Mouse (Mus musculus) gastrocnemius, postnatal 10 days (tissue): ENCODE results near the gene Blnk. TPM values are rescaled to one million over a fixed set of nuclear protein-coding genes. Genes with fewer than 3 reads are reported as not detected.
A peak's percentile ranks its signal among the peaks of the same experiment; 100 is the strongest.

ENCODE experiments used
- DNase-seq: peaks from one replicate; pipeline ENCODE4 v3.0.0; 2021; ENCODE audit warnings: mixed read lengths
- microRNA-seq, 2 experiments: library from miRNA; unstranded; fragments of <30 nt; microRNA quantifications; one replicate each; pipeline ENCODE4 v1.2.0; 2021
- total RNA-seq, 2 experiments: library from RNA; stranded (reverse); gene quantifications; 2 replicates each; pipeline ENCODE4 v1.2.3; 2021

Blnk gene
- total RNA-seq, 2 experiments from 2014 or later: 0.31 to 1.8 TPM

- DNase-seq: no peak
Measured at GRCm38 (mm10) chr19:40964936-40965850, 29.1 kb downstream of the Blnk start.

GRCm38 (mm10) chr19:40964367-40964891, 29.9 kb downstream of the Blnk start:
- no peak for DNase-seq

GRCm38 (mm10) chr19:40962988-40963387, 31.3 kb downstream of the Blnk start:
- DNase-seq: peak; percentile 66

GRCm38 (mm10) chr19:40958981-40959380, 35.4 kb downstream of the Blnk start:
- no peak for DNase-seq

GRCm38 (mm10) chr19:40946937-40947577, 47.3 kb downstream of the Blnk start:
- no peak for DNase-seq

- DNase-seq: no peak
Measured at GRCm38 (mm10) chr19:40943552-40943951, 50.8 kb downstream of the Blnk start.

GRCm38 (mm10) chr19:40936038-40936437, 58.3 kb downstream of the Blnk start:
- DNase-seq: no peak

GRCm38 (mm10) chr19:40935376-40935775, 59.0 kb downstream of the Blnk start:
- no peak for DNase-seq

GRCm38 (mm10) chr19:40931581-40932369, 62.6 kb downstream of the Blnk start:
- no peak for DNase-seq

- DNase-seq: no peak
Measured at GRCm38 (mm10) chr19:40895393-40895703, 99.0 kb downstream of the Blnk start.

GRCm38 (mm10) chr19:40894519-40895392, 99.6 kb downstream of the Blnk start, which contains the start of gene Zfp518a:
Gene Zfp518a (plus strand): TSS chr19:40894705.
- peak; percentile 89 for DNase-seq

GRCm38 (mm10) chr19:40894071-40894506, 100.2 kb downstream of the Blnk start:
- DNase-seq: peak; percentile 18

- no peak for DNase-seq
Measured at GRCm38 (mm10) chr19:40888887-40889286, 105.4 kb downstream of the Blnk start.

- DNase-seq: no peak
Measured at GRCm38 (mm10) chr19:40881700-40882099, 112.6 kb downstream of the Blnk start.

Small RNAs within 50 kb of the gene (microRNA-seq; reads per million reads assigned to microRNA genes)
- 0.25 to 0.32 reads per million in 2 experiments for gene Mir8092

Other genes with a start within 250 kb of the Blnk start
- not detected for gene Cc2d2b, start 245.8 kb downstream of the Blnk start, total RNA-seq
- gene Ccnj, start 163.3 kb downstream of the Blnk start, total RNA-seq: 1 to 10 TPM; 4.4 to 5.2 TPM
- gene Zfp518a, start 99.8 kb downstream of the Blnk start, total RNA-seq: 1 to 10 TPM; 7.4 to 7.9 TPM
- gene Dntt, start 34.7 kb upstream of the Blnk start, total RNA-seq: under 1 TPM in 1 of 2 experiments, not detected in 1; 0.38 TPM
- not detected for gene Opalin, start 82.6 kb upstream of the Blnk start, total RNA-seq
- under 1 TPM; 0.42 to 0.52 TPM for gene Tll2, start 212.3 kb upstream of the Blnk start, total RNA-seq